Mouse (Mus musculus) CH12.LX (cell line): ENCODE measurements around the gene Atxn3.

Experiments used
- CHD2 ChIP-seq: IDR thresholded peaks from 2 replicates; pipeline ENCODE4 v1.6.1; 2011; ENCODE audit warnings: low read length, improper control_type of control experiment
- CTCF ChIP-seq, 2 experiments: IDR thresholded peaks in 1 of 2; conservative IDR thresholded peaks in 1 of 2; 2 replicates each; pipeline ENCODE4 v1.5.1; 2011 to 2012; ENCODE audit warnings: low read depth in 2 of 2, low read length in 2 of 2, improper control_type of control experiment in 1 of 2, inconsistent platforms in 1 of 2, mild to moderate bottlenecking in 1 of 2, moderate library complexity in 1 of 2
- MAFK ChIP-seq: IDR thresholded peaks from 2 replicates; pipeline ENCODE4 v1.6.1; 2011; ENCODE audit warnings: low read length, improper control_type of control experiment; ENCODE audit not compliant: insufficient replicate concordance
- POLR2A ChIP-seq: IDR thresholded peaks from 2 replicates; pipeline ENCODE4 v1.6.1; 2011; ENCODE audit warnings: low read depth, mild to moderate bottlenecking, improper control_type of control experiment, low read length
- ZKSCAN1 ChIP-seq: IDR thresholded peaks from 2 replicates; pipeline ENCODE4 v1.6.1; 2012; ENCODE audit warnings: low read depth, inconsistent platforms, low read length, improper control_type of control experiment, borderline replicate concordance

- TF ChIP-seq CTCF (conservative IDR thresholded peaks at IDR 0.05 in 1 of 2, IDR thresholded peaks at IDR 0.05 in 1 of 2; ENCODE audit: low read depth in 2 of 2, low read length in 2 of 2) (no peak), POLR2A (no peak), CHD2 (no peak), ZKSCAN1 (no peak), MAFK (no peak)
Observed at GRCm38 (mm10) chr12:101978588-101978987, 20.5 kb upstream of the Atxn3 start.
